In the genomic region with DNA sequence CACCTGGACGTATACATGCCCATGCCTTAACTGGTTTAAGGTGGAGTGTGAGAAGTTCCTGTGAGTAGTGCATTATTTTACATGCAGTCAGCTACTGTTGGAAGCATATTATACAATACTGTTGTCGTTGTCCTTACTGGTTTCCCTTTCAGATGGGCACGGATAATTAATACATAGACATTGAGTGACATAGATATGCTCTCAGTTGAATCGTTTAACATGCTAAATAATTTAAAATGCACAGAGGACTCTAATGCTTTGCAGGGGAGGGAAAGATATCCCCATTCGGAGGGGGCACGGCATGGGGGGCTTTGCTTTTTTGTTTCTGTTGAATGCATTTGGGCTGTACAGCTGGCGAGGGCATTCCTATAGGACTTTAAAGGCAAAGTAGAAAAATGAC, we compare ENCODE assay signal across 18 mouse cellular contexts.
DNase-seq lines count a peak whose midpoint lies in the region; ATAC-seq and TF ChIP-seq lines count a peak whose summit lies in the region.
"Had no signal": no experiment of that assay in that cellular context is flagged by ENCODE, and none has a peak within 500 bp of the region (broad histone marks: within the 10 kb centered on the region; RNA-seq: fewer than 3 reads in every experiment).

No protein-coding gene starts in this region.

- no peak overlapping the region for H3K4me3 ChIP-seq in neural tube, embryonic 12.5 days
- H3K4me3 ChIP-seq in hindbrain, embryonic 16.5 days (ENCODE audit: low read length) = no peak overlapping the region
- H3K4me3 ChIP-seq in midbrain, embryonic 16.5 days (ENCODE audit: low read depth, low read length) = no peak overlapping the region
- no peak overlapping the region for H3K4me3 ChIP-seq in liver, postnatal 0 days (ENCODE audit: low read depth, low read length)
- no peak overlapping the region for H3K4me3 ChIP-seq in intestine, postnatal 0 days (ENCODE audit: low read depth, low read length)
- H3K4me3 ChIP-seq in kidney, embryonic 16.5 days (ENCODE audit: low read length) = no peak overlapping the region
- H3K4me3 ChIP-seq: heart, embryonic 15.5 days; layer of hippocampus, adult 2 months; limb, embryonic 13.5 days; stomach, embryonic 15.5 days had no signal

- no peak for DNase-seq in neural tube, embryonic 10.5 days (ENCODE audit: extremely low spot score, low spot score)
- no peak for DNase-seq in lung, adult 18-20 months
- no peak for DNase-seq in liver, postnatal 0 days
- DNase-seq: adrenal gland, postnatal 25 days; cerebellum, adult 9-11 months; heart, adult 18-20 months; lung, postnatal 4 days had no signal

- H3K36me3 ChIP-seq in neural tube, embryonic 12.5 days = no peaks in the 10 kb centered on the region
- H3K36me3 ChIP-seq in hindbrain, embryonic 16.5 days (ENCODE audit: control insufficient read depth, insufficient read depth, low read length) = no peaks in the 10 kb centered on the region
- H3K36me3 ChIP-seq in midbrain, embryonic 16.5 days (ENCODE audit: control insufficient read depth, insufficient read depth, low read length) = no peaks in the 10 kb centered on the region
- H3K36me3 ChIP-seq in liver, postnatal 0 days (replicated peaks; ENCODE audit: insufficient read depth, low read length) = no peaks in the 10 kb centered on the region
- no peaks in the 10 kb centered on the region for H3K36me3 ChIP-seq in intestine, postnatal 0 days (ENCODE audit: control insufficient read depth, insufficient read depth)
- no peaks in the 10 kb centered on the region for H3K36me3 ChIP-seq in kidney, embryonic 16.5 days (ENCODE audit: insufficient read depth, low read length)
- H3K36me3 ChIP-seq: heart, embryonic 15.5 days; limb, embryonic 13.5 days; stomach, embryonic 15.5 days had no signal

- WGBS in neural tube, embryonic 12.5 days = 59% methylated on average over 7 of the region's 7 CpGs
- 34% methylated on average over 7 of the region's 7 CpGs for WGBS in hindbrain, embryonic 16.5 days
- 16% methylated on average over 7 of the region's 7 CpGs for WGBS in midbrain, embryonic 16.5 days
- 71% methylated on average over 7 of the region's 7 CpGs for WGBS in liver, postnatal 0 days (ENCODE audit: insufficient replicate concordance)
- 82% methylated on average over 7 of the region's 7 CpGs for WGBS in intestine, postnatal 0 days
- WGBS in kidney, embryonic 16.5 days = 81% methylated on average over 7 of the region's 7 CpGs

- TF ChIP-seq CTCF in liver, postnatal 0 days (IDR thresholded peaks at IDR 0.05; ENCODE audit: low read depth) = no peak
- TF ChIP-seq CTCF in intestine, postnatal 0 days (IDR thresholded peaks at IDR 0.05; ENCODE audit: low read depth) = no peak

- no peak overlapping the region for H3K4me2 ChIP-seq in neural tube, embryonic 12.5 days (replicated peaks)
- H3K4me2 ChIP-seq in hindbrain, embryonic 16.5 days (ENCODE audit: low read length) = peak overlapping the region; percentile 27
- H3K4me2 ChIP-seq in midbrain, embryonic 16.5 days (ENCODE audit: low read length) = peak overlapping the region; percentile 38
- no peak overlapping the region for H3K4me2 ChIP-seq in liver, postnatal 0 days (ENCODE audit: low read depth, low read length)
- no peak overlapping the region for H3K4me2 ChIP-seq in intestine, postnatal 0 days (replicated peaks; ENCODE audit: low read depth)
- H3K4me2 ChIP-seq in kidney, embryonic 16.5 days (replicated peaks; ENCODE audit: low read depth, low read length) = no peak overlapping the region
- H3K4me2 ChIP-seq: heart, embryonic 15.5 days; limb, embryonic 13.5 days; stomach, embryonic 15.5 days had no signal

- H3K27ac ChIP-seq in neural tube, embryonic 12.5 days = no peak overlapping the region
- H3K27ac ChIP-seq in hindbrain, embryonic 16.5 days (ENCODE audit: low read depth, low read length) = no peak overlapping the region
- peak overlapping the region; percentile 15; the same call in 1 of the 2 replicates for H3K27ac ChIP-seq in midbrain, embryonic 16.5 days (ENCODE audit: low read length)
- H3K27ac ChIP-seq in liver, postnatal 0 days (ENCODE audit: low read depth) = no peak overlapping the region
- no peak overlapping the region for H3K27ac ChIP-seq in intestine, postnatal 0 days (ENCODE audit: low read depth, low read length)
- no peak overlapping the region for H3K27ac ChIP-seq in kidney, embryonic 16.5 days (ENCODE audit: low read length)
- H3K27ac ChIP-seq: heart, embryonic 15.5 days; kidney, postnatal 0 days; layer of hippocampus, adult 2 months; limb, embryonic 13.5 days; stomach, embryonic 15.5 days had no signal

- no peak for TF ChIP-seq EP300 in liver, postnatal 0 days (IDR thresholded peaks at IDR 0.05; ENCODE audit: low read depth)

- no peaks in the 10 kb centered on the region for H3K9me3 ChIP-seq in neural tube, embryonic 12.5 days
- no peaks in the 10 kb centered on the region for H3K9me3 ChIP-seq in hindbrain, embryonic 16.5 days (ENCODE audit: control insufficient read depth, low read length)
- no peaks in the 10 kb centered on the region for H3K9me3 ChIP-seq in midbrain, embryonic 16.5 days (replicated peaks; ENCODE audit: control insufficient read depth, low read length, poor library complexity, severe bottlenecking)
- H3K9me3 ChIP-seq in liver, postnatal 0 days (ENCODE audit: low read length) = no peaks in the 10 kb centered on the region
- no peaks in the 10 kb centered on the region for H3K9me3 ChIP-seq in intestine, postnatal 0 days (ENCODE audit: control insufficient read depth)
- H3K9me3 ChIP-seq in kidney, embryonic 16.5 days (ENCODE audit: low read length) = no peaks in the 10 kb centered on the region
- H3K9me3 ChIP-seq: heart, embryonic 15.5 days; limb, embryonic 13.5 days; stomach, embryonic 15.5 days had no signal

- H3K4me1 ChIP-seq in neural tube, embryonic 12.5 days = no peaks in the 10 kb centered on the region
- H3K4me1 ChIP-seq in hindbrain, embryonic 16.5 days (ENCODE audit: control insufficient read depth, insufficient read depth, low read depth, low read length) = peaks cover 4% of the 10 kb centered on the region
- H3K4me1 ChIP-seq in midbrain, embryonic 16.5 days (ENCODE audit: control insufficient read depth, insufficient read depth, low read length) = peaks cover 6% of the 10 kb centered on the region; the same call in 1 of the 2 replicates
- H3K4me1 ChIP-seq in liver, postnatal 0 days (ENCODE audit: insufficient read depth) = no peaks in the 10 kb centered on the region
- H3K4me1 ChIP-seq in intestine, postnatal 0 days (replicated peaks; ENCODE audit: control insufficient read depth, insufficient read depth, low read length) = no peaks in the 10 kb centered on the region
- H3K4me1 ChIP-seq in kidney, embryonic 16.5 days (ENCODE audit: insufficient read depth, low read length) = no peaks in the 10 kb centered on the region
- H3K4me1 ChIP-seq: heart, embryonic 15.5 days; limb, embryonic 13.5 days; stomach, embryonic 15.5 days had no signal

- 0 out of 2 replicates have a peak, but pooled peaks have one; percentile 37 for ATAC-seq in neural tube, embryonic 12.5 days (ENCODE audit: low FRiP score, low read depth)
- ATAC-seq in hindbrain, embryonic 16.5 days = no peak
- ATAC-seq in midbrain, embryonic 16.5 days = peak; percentile 77; the same call in 1 of the 2 replicates
- no peak for ATAC-seq in liver, postnatal 0 days
- ATAC-seq in intestine, postnatal 0 days = no peak
- ATAC-seq in kidney, embryonic 16.5 days (ENCODE audit: low FRiP score, low TSS enrichment) = no peak

- H3K9ac ChIP-seq in neural tube, embryonic 12.5 days = no peak overlapping the region
- no peak overlapping the region for H3K9ac ChIP-seq in hindbrain, embryonic 16.5 days (ENCODE audit: low read depth, low read length)
- no peak overlapping the region for H3K9ac ChIP-seq in midbrain, embryonic 16.5 days (ENCODE audit: low read depth, low read length)
- no peak overlapping the region for H3K9ac ChIP-seq in liver, postnatal 0 days (replicated peaks)
- H3K9ac ChIP-seq in intestine, postnatal 0 days (ENCODE audit: low read depth, low read length) = no peak overlapping the region
- no peak overlapping the region for H3K9ac ChIP-seq in kidney, embryonic 16.5 days (replicated peaks; ENCODE audit: low read length)
- H3K9ac ChIP-seq: heart, embryonic 15.5 days; limb, embryonic 13.5 days; stomach, embryonic 15.5 days had no signal

- H3K27me3 ChIP-seq in neural tube, embryonic 12.5 days (replicated peaks) = no peaks in the 10 kb centered on the region
- no peaks in the 10 kb centered on the region for H3K27me3 ChIP-seq in hindbrain, embryonic 16.5 days (replicated peaks; ENCODE audit: control insufficient read depth, insufficient read depth, low read length)
- no peaks in the 10 kb centered on the region for H3K27me3 ChIP-seq in midbrain, embryonic 16.5 days (ENCODE audit: control insufficient read depth, insufficient read depth, low read depth, low read length)
- H3K27me3 ChIP-seq in liver, postnatal 0 days (ENCODE audit: insufficient read depth, low read length) = no peaks in the 10 kb centered on the region
- no peaks in the 10 kb centered on the region for H3K27me3 ChIP-seq in intestine, postnatal 0 days (replicated peaks; ENCODE audit: control insufficient read depth, insufficient read depth, low read length)
- no peaks in the 10 kb centered on the region for H3K27me3 ChIP-seq in kidney, embryonic 16.5 days (ENCODE audit: insufficient read depth, low read length)
- H3K27me3 ChIP-seq: CH12.LX; heart, embryonic 15.5 days; limb, embryonic 13.5 days; stomach, embryonic 15.5 days had no signal

Comparison
In these comparisons a context has a peak if more than half of its experiments do, and no peak if none do; other contexts are left out.
1. ATAC-seq: peak in neural tube, embryonic 12.5 days (single experiment) and midbrain, embryonic 16.5 days (single experiment); none in hindbrain, embryonic 16.5 days (single experiment), liver, postnatal 0 days (single experiment), intestine, postnatal 0 days (single experiment) and kidney, embryonic 16.5 days (single experiment).
2. H3K4me2 ChIP-seq: peak in hindbrain, embryonic 16.5 days (single experiment) and midbrain, embryonic 16.5 days (single experiment); none in neural tube, embryonic 12.5 days (single experiment), liver, postnatal 0 days (single experiment), intestine, postnatal 0 days (single experiment) and kidney, embryonic 16.5 days (single experiment).